Mouse (Mus musculus) neural tube, embryonic 11.5 days (tissue): ENCODE results near the gene Kcnt2. TPM values are rescaled to one million over a fixed set of nuclear protein-coding genes. Genes with fewer than 3 reads are reported as not detected.

Experiments used
- ATAC-seq: fragments of 200-750 bp; cut with Nextera tagmentation; 2 replicates; pipeline ENCODE4 v1.8.0; 2017; ENCODE audit warnings: moderate number of reproducible peaks, mild to moderate bottlenecking, moderate TSS enrichment, moderate library complexity; ENCODE audit not compliant: insufficient read depth, low FRiP score, low TSS enrichment
- DNase-seq: peaks from one replicate; pipeline ENCODE4 v3.0.0-alpha.2; 2015; ENCODE audit warnings: low spot score
- H3K27ac ChIP-seq: fragments of 300-500 bp; sonication (generic); 2 replicates; pipeline ENCODE4 v1.5.1; 2014; ENCODE audit warnings: low read depth, mild to moderate bottlenecking, low read length
- H3K27me3 ChIP-seq: fragments of 300-500 bp; sonication (generic); 2 replicates; pipeline ENCODE4 v1.6.1; 2014; ENCODE audit warnings: mild to moderate bottlenecking, low read length, mixed read lengths; ENCODE audit not compliant: control insufficient read depth, insufficient read depth
- H3K36me3 ChIP-seq: fragments of 300-500 bp; sonication (generic); 2 replicates; pipeline ENCODE4 v1.6.1; 2014; ENCODE audit warnings: mild to moderate bottlenecking, low read length, moderate library complexity, mixed read lengths; ENCODE audit not compliant: control insufficient read depth, insufficient read depth
- H3K4me1 ChIP-seq: fragments of 300-500 bp; sonication (generic); 2 replicates; pipeline ENCODE4 v1.6.1; 2014; ENCODE audit warnings: low read length, mixed read lengths; ENCODE audit not compliant: control insufficient read depth, insufficient read depth
- H3K4me2 ChIP-seq: fragments of 300-500 bp; sonication (generic); 2 replicates; pipeline ENCODE4 v1.6.1; 2014; ENCODE audit warnings: low read depth, mild to moderate bottlenecking, moderate library complexity
- H3K4me3 ChIP-seq: fragments of 300-500 bp; sonication (generic); 2 replicates; pipeline ENCODE4 v1.5.1; 2014; ENCODE audit warnings: low read depth, low read length
- H3K9ac ChIP-seq: fragments of 300-500 bp; sonication (generic); 2 replicates; pipeline ENCODE4 v1.6.1; 2014; ENCODE audit warnings: mild to moderate bottlenecking, low read length
- H3K9me3 ChIP-seq: fragments of 300-500 bp; sonication (generic); 2 replicates; pipeline ENCODE4 v1.6.1; 2016; ENCODE audit warnings: low read length; ENCODE audit not compliant: control insufficient read depth
- WGBS: fragments of 180-500 bp; shearing (Covaris S2); extraction: QIAGEN DNeasy Blood & Tissue Kit; methylation state at CpG from one replicate; pipeline ENCODE4 v1.1.7; 2014; 5-methylcytosine and 5-hydroxymethylcytosine counted together
- polyA plus RNA-seq: library from polyadenylated mRNA; unstranded; fragments of >200 nt; fragmentation: Nextera tagmentation; extraction: Ambion mirVana; gene quantifications from 2 replicates; pipeline ENCODE4 v1.2.1, GENCODE M21; 2014

The Kcnt2 gene
- polyA plus RNA-seq, 1 experiment from 2014 or later = 2.1 TPM

- no peak overlapping the region for H3K27ac ChIP-seq
- no peak overlapping the region for H3K9ac ChIP-seq
- WGBS = 83% methylated on average over 1 of the region's 1 CpGs
- H3K4me3 ChIP-seq = no peak overlapping the region
- H3K4me2 ChIP-seq = no peak overlapping the region
- no peaks in the 10 kb centered on the region for H3K4me1 ChIP-seq
- no peaks in the 10 kb centered on the region for H3K9me3 ChIP-seq
- DNase-seq (no peak), ATAC-seq (no peak)
- no peaks in the 10 kb centered on the region for H3K36me3 ChIP-seq
- H3K27me3 ChIP-seq = no peaks in the 10 kb centered on the region
Observed at GRCm38 (mm10) chr1:140443904-140444303, 197.9 kb downstream of the Kcnt2 start.

- Histone ChIP-seq H3K4me2 (no peak overlapping the region), H3K4me1 (no peaks in the 10 kb centered on the region), H3K27ac (no peak overlapping the region), H3K36me3 (no peaks in the 10 kb centered on the region), H3K9me3 (no peaks in the 10 kb centered on the region), H3K9ac (no peak overlapping the region), H3K4me3 (no peak overlapping the region), H3K27me3 (no peaks in the 10 kb centered on the region)
- 82% methylated on average over 5 of the region's 5 CpGs for WGBS
- ATAC-seq = no peak
- DNase-seq = no peak
Observed at GRCm38 (mm10) chr1:140444394-140444793, 198.4 kb downstream of the Kcnt2 start.

- WGBS = 78% methylated on average over 3 of the region's 3 CpGs
- Histone ChIP-seq H3K4me2 (no peak overlapping the region), H3K27me3 (no peaks in the 10 kb centered on the region), H3K9ac (no peak overlapping the region), H3K27ac (no peak overlapping the region), H3K9me3 (no peaks in the 10 kb centered on the region), H3K36me3 (no peaks in the 10 kb centered on the region), H3K4me3 (no peak overlapping the region), H3K4me1 (no peaks in the 10 kb centered on the region)
- ATAC-seq (no peak), DNase-seq (no peak)
Observed at GRCm38 (mm10) chr1:140451461-140451860, 205.5 kb downstream of the Kcnt2 start.

GRCm38 (mm10) chr1:140451924-140452323 lies 206.0 kb downstream of the Kcnt2 start:
- 63% methylated on average over 1 of the region's 1 CpGs for WGBS
- no peak for ATAC-seq
- H3K4me2 ChIP-seq = no peak overlapping the region
- H3K27ac ChIP-seq = no peak overlapping the region
- no peaks in the 10 kb centered on the region for H3K27me3 ChIP-seq
- no peaks in the 10 kb centered on the region for H3K4me1 ChIP-seq
- no peak overlapping the region for H3K4me3 ChIP-seq
- H3K9ac ChIP-seq = no peak overlapping the region
- no peaks in the 10 kb centered on the region for H3K9me3 ChIP-seq
- no peaks in the 10 kb centered on the region for H3K36me3 ChIP-seq
- DNase-seq = no peak

GRCm38 (mm10) chr1:140455903-140456302 lies 209.9 kb downstream of the Kcnt2 start:
- no peaks in the 10 kb centered on the region for H3K36me3 ChIP-seq
- H3K9ac ChIP-seq = no peak overlapping the region
- no peak for DNase-seq
- no peak overlapping the region for H3K4me2 ChIP-seq
- no peaks in the 10 kb centered on the region for H3K9me3 ChIP-seq
- no peak overlapping the region for H3K27ac ChIP-seq
- H3K4me1 ChIP-seq = no peaks in the 10 kb centered on the region
- no peak for ATAC-seq
- no peaks in the 10 kb centered on the region for H3K27me3 ChIP-seq
- H3K4me3 ChIP-seq = no peak overlapping the region
- 67% methylated on average over 2 of the region's 2 CpGs for WGBS

- Histone ChIP-seq H3K4me2 (no peak overlapping the region), H3K9ac (no peak overlapping the region), H3K27ac (no peak overlapping the region), H3K36me3 (no peaks in the 10 kb centered on the region), H3K4me3 (no peak overlapping the region), H3K4me1 (no peaks in the 10 kb centered on the region), H3K9me3 (no peaks in the 10 kb centered on the region), H3K27me3 (no peaks in the 10 kb centered on the region)
- DNase-seq = no peak
- ATAC-seq = no peak
- 84% methylated on average over 2 of the region's 2 CpGs for WGBS
Observed at GRCm38 (mm10) chr1:140456873-140457272, 210.9 kb downstream of the Kcnt2 start.

GRCm38 (mm10) chr1:140468315-140468714 lies 222.4 kb downstream of the Kcnt2 start:
- Histone ChIP-seq H3K36me3 (no peaks in the 10 kb centered on the region), H3K4me3 (no peak overlapping the region), H3K4me1 (no peaks in the 10 kb centered on the region), H3K9me3 (no peaks in the 10 kb centered on the region), H3K27me3 (no peaks in the 10 kb centered on the region), H3K27ac (no peak overlapping the region), H3K9ac (no peak overlapping the region), H3K4me2 (no peak overlapping the region)
- ATAC-seq (no peak), DNase-seq (no peak)
- 86% methylated on average over 4 of the region's 4 CpGs for WGBS

GRCm38 (mm10) chr1:140469586-140469985 lies 223.6 kb downstream of the Kcnt2 start:
- Histone ChIP-seq H3K27ac (no peak overlapping the region), H3K9ac (no peak overlapping the region), H3K4me3 (no peak overlapping the region), H3K4me2 (no peak overlapping the region), H3K27me3 (no peaks in the 10 kb centered on the region), H3K36me3 (no peaks in the 10 kb centered on the region), H3K9me3 (no peaks in the 10 kb centered on the region), H3K4me1 (no peaks in the 10 kb centered on the region)
- ATAC-seq (no peak), DNase-seq (no peak)
- 90% methylated on average over 1 of the region's 1 CpGs for WGBS

GRCm38 (mm10) chr1:140476921-140477320 lies 231.0 kb downstream of the Kcnt2 start:
- WGBS = 69% methylated on average over 2 of the region's 2 CpGs
- DNase-seq = no peak
- no peak for ATAC-seq
- H3K27ac ChIP-seq = no peak overlapping the region
- no peak overlapping the region for H3K4me3 ChIP-seq
- no peaks in the 10 kb centered on the region for H3K27me3 ChIP-seq
- no peak overlapping the region for H3K4me2 ChIP-seq
- no peaks in the 10 kb centered on the region for H3K9me3 ChIP-seq
- no peak overlapping the region for H3K9ac ChIP-seq
- H3K36me3 ChIP-seq = no peaks in the 10 kb centered on the region
- no peaks in the 10 kb centered on the region for H3K4me1 ChIP-seq
